Mouse (Mus musculus): ENCODE measurements around the gene Gm17535. TPM values are rescaled to one million over a fixed set of nuclear protein-coding genes. Genes with fewer than 3 reads are reported as not detected.

The Gm17535 gene
- not detected for polyA plus RNA-seq (2014; fragmentation: Illumina TruSeq; extraction: RNeasy Lipid Tissue Mini Kit (QIAGEN cat#74804); ENCODE audit: insufficient read depth, low read depth, low replicate concordance)

GRCm38 (mm10) chr9:3034299-3034698 lies at the start of gene Gm17535:
Gm17535 (plus strand) TSS chr9:3034599.

GRCm38 (mm10) chr9:3000445-3000972 lies 33.9 kb upstream of the Gm17535 start, which contains the start of gene Gm10722:
Gm10722 (plus strand) TSS chr9:3000922.

GRCm38 (mm10) chr9:3002794-3003396 lies 31.5 kb upstream of the Gm17535 start, which contains the start of gene Gm11168:
Gm11168 (plus strand) TSS chr9:3003346.

GRCm38 (mm10) chr9:3012733-3013279 lies 21.6 kb upstream of the Gm17535 start, which contains the start of gene Gm10721:
Gm10721 (plus strand) TSS chr9:3013140.

GRCm38 (mm10) chr9:3015354-3015753 lies 19.0 kb upstream of the Gm17535 start, which contains the start of gene Gm10720:
Gm10720 (plus strand) TSS chr9:3015654.

GRCm38 (mm10) chr9:3017108-3017507 lies 17.3 kb upstream of the Gm17535 start, which contains the start of gene Gm10719:
Gm10719 (plus strand) TSS chr9:3017408.

GRCm38 (mm10) chr9:3023312-3023984 lies 11.0 kb upstream of the Gm17535 start, which contains the start of gene Gm10718:
Gm10718 (plus strand) TSS chr9:3023547.

GRCm38 (mm10) chr9:3024912-3025467 lies 9.4 kb upstream of the Gm17535 start, which contains the start of gene Gm10717:
Gm10717 (plus strand) TSS chr9:3025417.

GRCm38 (mm10) chr9:3036577-3036976 lies 2.2 kb downstream of the Gm17535 start, which contains the start of gene Gm10715:
Gm10715 (plus strand) TSS chr9:3036877.

Other genes starting within 250 kb of the Gm17535 start
- gene Gm10722, start 33.7 kb upstream of the Gm17535 start, polyA plus RNA-seq (2014; fragmentation: Illumina TruSeq; extraction: RNeasy Lipid Tissue Mini Kit (QIAGEN cat#74804); ENCODE audit: insufficient read depth, low read depth, low replicate concordance) = not detected
- gene Gm11168, start 31.3 kb upstream of the Gm17535 start, polyA plus RNA-seq (2014; fragmentation: Illumina TruSeq; extraction: RNeasy Lipid Tissue Mini Kit (QIAGEN cat#74804); ENCODE audit: insufficient read depth, low read depth, low replicate concordance) = not detected
- not detected for gene Gm10721, start 21.5 kb upstream of the Gm17535 start, polyA plus RNA-seq (2014; fragmentation: Illumina TruSeq; extraction: RNeasy Lipid Tissue Mini Kit (QIAGEN cat#74804); ENCODE audit: insufficient read depth, low read depth, low replicate concordance)
- not detected for gene Gm10720, start 18.9 kb upstream of the Gm17535 start, polyA plus RNA-seq (2014; fragmentation: Illumina TruSeq; extraction: RNeasy Lipid Tissue Mini Kit (QIAGEN cat#74804); ENCODE audit: insufficient read depth, low read depth, low replicate concordance)
- gene Gm10719, start 17.2 kb upstream of the Gm17535 start, polyA plus RNA-seq (2014; fragmentation: Illumina TruSeq; extraction: RNeasy Lipid Tissue Mini Kit (QIAGEN cat#74804); ENCODE audit: insufficient read depth, low read depth, low replicate concordance) = not detected
- not detected for gene Gm10718, start 11.1 kb upstream of the Gm17535 start, polyA plus RNA-seq (2014; fragmentation: Illumina TruSeq; extraction: RNeasy Lipid Tissue Mini Kit (QIAGEN cat#74804); ENCODE audit: insufficient read depth, low read depth, low replicate concordance)
- not detected for gene Gm10717, start 9.2 kb upstream of the Gm17535 start, polyA plus RNA-seq (2014; fragmentation: Illumina TruSeq; extraction: RNeasy Lipid Tissue Mini Kit (QIAGEN cat#74804); ENCODE audit: insufficient read depth, low read depth, low replicate concordance)
- gene Gm10715, start 2.3 kb downstream of the Gm17535 start, polyA plus RNA-seq (2014; fragmentation: Illumina TruSeq; extraction: RNeasy Lipid Tissue Mini Kit (QIAGEN cat#74804); ENCODE audit: insufficient read depth, low read depth, low replicate concordance) = not detected

All from lung, adult 10 weeks (tissue).